Mouse (Mus musculus): ENCODE results near the gene Rps6ka3. TPM values are rescaled to one million over a fixed set of nuclear protein-coding genes. Genes with fewer than 3 reads are reported as not detected.

The Rps6ka3 gene
- total and polyA plus RNA-seq, 2 experiments from 2014 or later, result 5.5 to 31.4 TPM

- Histone ChIP-seq H3K9me3 (replicated peaks; ENCODE audit: control insufficient read depth, low read length) (no peaks in the 10 kb centered on the region), H3K4me3 (ENCODE audit: low read depth, low read length) (peak overlapping the region; percentile 83), H3K9ac (replicated peaks; ENCODE audit: low read depth, low read length) (peak overlapping the region; percentile 86), H3K27ac (ENCODE audit: low read depth) (peak overlapping the region; percentile 92), H3K36me3 (replicated peaks; ENCODE audit: control insufficient read depth, insufficient read depth, low read length) (no peaks in the 10 kb centered on the region), H3K4me1 (ENCODE audit: control insufficient read depth, insufficient read depth) (no peaks in the 10 kb centered on the region), H3K27me3 (ENCODE audit: control insufficient read depth, insufficient read depth, low read length) (no peaks in the 10 kb centered on the region), H3K4me2 (ENCODE audit: low read depth, low read length) (peak overlapping the region; percentile 67)
- TF ChIP-seq EP300 (IDR thresholded peaks at IDR 0.05; ENCODE audit: low read depth), result no peak
- TF ChIP-seq CTCF (IDR thresholded peaks at IDR 0.05; ENCODE audit: low read depth), result peak; percentile 12
- ATAC-seq (ENCODE audit: insufficient read depth, low read depth), result peak; percentile 93
- DNase-seq (ENCODE audit: low spot score), result peak; percentile 72
- 17% methylated on average over 45 of the region's 71 CpGs for WGBS
Observed at GRCm38 (mm10) chrX:159255123-159255978, 45.2 kb downstream of the Rps6ka3 start.

GRCm38 (mm10) chrX:159256040-159256852, 46.1 kb downstream of the Rps6ka3 start:
- no peaks in the 10 kb centered on the region for H3K36me3 ChIP-seq (replicated peaks; ENCODE audit: control insufficient read depth, insufficient read depth, low read length)
- H3K27ac ChIP-seq (ENCODE audit: low read depth), result peak overlapping the region; percentile 92
- TF ChIP-seq CTCF (IDR thresholded peaks at IDR 0.05; ENCODE audit: low read depth), result no peak
- no peak for TF ChIP-seq EP300 (IDR thresholded peaks at IDR 0.05; ENCODE audit: low read depth)
- no peaks in the 10 kb centered on the region for H3K4me1 ChIP-seq (ENCODE audit: control insufficient read depth, insufficient read depth)
- H3K27me3 ChIP-seq (ENCODE audit: control insufficient read depth, insufficient read depth, low read length), result no peaks in the 10 kb centered on the region
- peak overlapping the region; percentile 67 for H3K4me2 ChIP-seq (ENCODE audit: low read depth, low read length)
- H3K4me3 ChIP-seq (ENCODE audit: low read depth, low read length), result peak overlapping the region; percentile 83
- H3K9me3 ChIP-seq (replicated peaks; ENCODE audit: control insufficient read depth, low read length), result no peaks in the 10 kb centered on the region
- DNase-seq (ENCODE audit: low spot score) (no peak), ATAC-seq (ENCODE audit: insufficient read depth, low read depth) (peak; percentile 7)
- H3K9ac ChIP-seq (replicated peaks; ENCODE audit: low read depth, low read length), result peak overlapping the region; percentile 86
- WGBS, result 13% methylated on average over 41 of the region's 57 CpGs

- peak overlapping the region; percentile 67 for H3K4me2 ChIP-seq (ENCODE audit: low read depth, low read length)
- H3K27ac ChIP-seq (ENCODE audit: low read depth), result peak overlapping the region; percentile 92
- H3K36me3 ChIP-seq (replicated peaks; ENCODE audit: control insufficient read depth, insufficient read depth, low read length), result no peaks in the 10 kb centered on the region
- ATAC-seq (ENCODE audit: insufficient read depth, low read depth) (peak; percentile 26; the same call in 1 of the 2 replicates), DNase-seq (ENCODE audit: low spot score) (peak; percentile 64)
- H3K4me3 ChIP-seq (ENCODE audit: low read depth, low read length), result peak overlapping the region; percentile 83
- no peaks in the 10 kb centered on the region for H3K9me3 ChIP-seq (replicated peaks; ENCODE audit: control insufficient read depth, low read length)
- no peaks in the 10 kb centered on the region for H3K27me3 ChIP-seq (ENCODE audit: control insufficient read depth, insufficient read depth, low read length)
- TF ChIP-seq CTCF (IDR thresholded peaks at IDR 0.05; ENCODE audit: low read depth) (no peak), EP300 (IDR thresholded peaks at IDR 0.05; ENCODE audit: low read depth) (no peak)
- no peaks in the 10 kb centered on the region for H3K4me1 ChIP-seq (ENCODE audit: control insufficient read depth, insufficient read depth)
- H3K9ac ChIP-seq (replicated peaks; ENCODE audit: low read depth, low read length), result peak overlapping the region; percentile 86; the same call in 1 of the 2 replicates
- 18% methylated on average over 20 of the region's 20 CpGs for WGBS
Observed at GRCm38 (mm10) chrX:159256921-159257421, 46.9 kb downstream of the Rps6ka3 start.

- DNase-seq (ENCODE audit: low spot score) (no peak), ATAC-seq (ENCODE audit: insufficient read depth, low read depth) (no peak)
- WGBS, result 36% methylated on average over 3 of the region's 3 CpGs
- Histone ChIP-seq H3K4me3 (ENCODE audit: low read depth, low read length) (no peak overlapping the region), H3K9ac (replicated peaks; ENCODE audit: low read depth, low read length) (no peak overlapping the region), H3K4me2 (ENCODE audit: low read depth, low read length) (no peak overlapping the region), H3K4me1 (ENCODE audit: control insufficient read depth, insufficient read depth) (no peaks in the 10 kb centered on the region), H3K36me3 (replicated peaks; ENCODE audit: control insufficient read depth, insufficient read depth, low read length) (no peaks in the 10 kb centered on the region), H3K9me3 (replicated peaks; ENCODE audit: control insufficient read depth, low read length) (no peaks in the 10 kb centered on the region), H3K27ac (ENCODE audit: low read depth) (no peak overlapping the region), H3K27me3 (ENCODE audit: control insufficient read depth, insufficient read depth, low read length) (no peaks in the 10 kb centered on the region)
- peak; percentile 33 for TF ChIP-seq CTCF (IDR thresholded peaks at IDR 0.05; ENCODE audit: low read depth)
- TF ChIP-seq EP300 (IDR thresholded peaks at IDR 0.05; ENCODE audit: low read depth), result no peak
Observed at GRCm38 (mm10) chrX:159264681-159265080, 54.6 kb downstream of the Rps6ka3 start.

- H3K27me3 ChIP-seq (ENCODE audit: control insufficient read depth, insufficient read depth, low read length), result no peaks in the 10 kb centered on the region
- no peak for DNase-seq (ENCODE audit: low spot score)
- H3K36me3 ChIP-seq (replicated peaks; ENCODE audit: control insufficient read depth, insufficient read depth, low read length), result no peaks in the 10 kb centered on the region
- no peak for ATAC-seq (ENCODE audit: insufficient read depth, low read depth)
- no peak overlapping the region for H3K9ac ChIP-seq (replicated peaks; ENCODE audit: low read depth, low read length)
- TF ChIP-seq EP300 (IDR thresholded peaks at IDR 0.05; ENCODE audit: low read depth) (no peak), CTCF (IDR thresholded peaks at IDR 0.05; ENCODE audit: low read depth) (peak; percentile 59)
- no peaks in the 10 kb centered on the region for H3K9me3 ChIP-seq (replicated peaks; ENCODE audit: control insufficient read depth, low read length)
- no peak overlapping the region for H3K4me2 ChIP-seq (ENCODE audit: low read depth, low read length)
- H3K4me3 ChIP-seq (ENCODE audit: low read depth, low read length), result no peak overlapping the region
- no peak overlapping the region for H3K27ac ChIP-seq (ENCODE audit: low read depth)
- H3K4me1 ChIP-seq (ENCODE audit: control insufficient read depth, insufficient read depth), result no peaks in the 10 kb centered on the region
Observed at GRCm38 (mm10) chrX:159269072-159269471, 59.0 kb downstream of the Rps6ka3 start.

Data from heart, postnatal 0 days (tissue).